Mouse (Mus musculus): ENCODE data around the gene Dqx1.

The Dqx1 gene

GRCm38 (mm10) chr6:83057790-83058189 is at the start of gene Dqx1:
Gene Dqx1, plus strand, starts transcription at chr6:83057844.
- peak in 1 of 2 experiments; percentile 19 for DNase-seq

- no peak for DNase-seq
Measured at GRCm38 (mm10) chr6:83008659-83009058, 49.0 kb upstream of the Dqx1 start.

GRCm38 (mm10) chr6:83010010-83010409 is 47.6 kb upstream of the Dqx1 start:
- no peak for DNase-seq

- DNase-seq, result no peak
Measured at GRCm38 (mm10) chr6:83011255-83011654, 46.4 kb upstream of the Dqx1 start.

GRCm38 (mm10) chr6:83011756-83012155 is 45.9 kb upstream of the Dqx1 start:
- DNase-seq, result no peak

- no peak for DNase-seq
Measured at GRCm38 (mm10) chr6:83013444-83013843, 44.2 kb upstream of the Dqx1 start.

- DNase-seq, result no peak
Measured at GRCm38 (mm10) chr6:83014482-83015466, 42.9 kb upstream of the Dqx1 start.

- no peak for DNase-seq
Measured at GRCm38 (mm10) chr6:83015749-83016148, 41.9 kb upstream of the Dqx1 start.

GRCm38 (mm10) chr6:83017190-83017589 is 40.5 kb upstream of the Dqx1 start:
- no peak for DNase-seq

- DNase-seq, result no peak
Measured at GRCm38 (mm10) chr6:83019044-83019443, 38.6 kb upstream of the Dqx1 start.

GRCm38 (mm10) chr6:83020121-83020520 is 37.5 kb upstream of the Dqx1 start:
- DNase-seq, result no peak

GRCm38 (mm10) chr6:83020836-83021593 is 36.6 kb upstream of the Dqx1 start:
- DNase-seq, result no peak

- DNase-seq, result no peak
Measured at GRCm38 (mm10) chr6:83023008-83023407, 34.6 kb upstream of the Dqx1 start.

GRCm38 (mm10) chr6:83023786-83024185 is 33.9 kb upstream of the Dqx1 start:
- DNase-seq, result no peak

GRCm38 (mm10) chr6:83024421-83024820 is 33.2 kb upstream of the Dqx1 start:
- DNase-seq, result no peak

- DNase-seq, result no peak
Measured at GRCm38 (mm10) chr6:83025221-83025620, 32.4 kb upstream of the Dqx1 start.

GRCm38 (mm10) chr6:83027293-83027692 is 30.4 kb upstream of the Dqx1 start:
- DNase-seq, result no peak

GRCm38 (mm10) chr6:83027706-83028105 is 29.9 kb upstream of the Dqx1 start:
- DNase-seq, result no peak

- no peak for DNase-seq
Measured at GRCm38 (mm10) chr6:83029777-83030176, 27.9 kb upstream of the Dqx1 start.

- no peak for DNase-seq
Measured at GRCm38 (mm10) chr6:83031111-83031510, 26.5 kb upstream of the Dqx1 start.

- no peak for DNase-seq
Measured at GRCm38 (mm10) chr6:83031921-83032590, 25.6 kb upstream of the Dqx1 start.

GRCm38 (mm10) chr6:83032769-83033191 is 24.9 kb upstream of the Dqx1 start:
- peak; percentile 24 to 29 for DNase-seq
